Mouse (Mus musculus): ENCODE measurements around the gene Dhrs3. TPM values are rescaled to one million over a fixed set of nuclear protein-coding genes. Genes with fewer than 3 reads are reported as not detected.

Dhrs3 gene
- polyA plus RNA-seq, 1 experiment from 2014 or later = 36.5 TPM

DNA sequence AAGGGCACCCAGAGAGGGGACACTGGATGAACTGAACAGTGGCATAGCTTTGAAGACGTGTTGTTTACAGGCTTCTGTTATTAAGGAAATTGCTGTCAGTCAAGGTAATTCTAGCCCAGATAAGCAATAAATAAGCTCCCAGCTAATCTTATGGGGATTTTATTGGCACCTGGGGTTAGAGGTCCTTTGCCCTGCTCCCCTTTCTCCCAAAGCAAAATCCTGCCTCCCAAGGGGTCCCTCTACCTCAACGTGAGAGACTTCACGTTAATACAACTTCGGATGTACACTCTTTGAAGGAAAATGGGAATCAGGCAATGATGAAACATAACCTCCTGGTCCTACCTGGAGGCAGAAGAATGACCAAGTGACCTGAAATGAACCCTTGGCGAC, 889 bp upstream of the Dhrs3 start:
- H3K9ac ChIP-seq = peak overlapping the region; percentile 58; the same call in 1 of the 2 replicates
- H3K4me2 ChIP-seq = peak overlapping the region; percentile 90
- DNase-seq (no peak), ATAC-seq (ENCODE audit: insufficient read depth) (no peak)
- no peaks in the 10 kb centered on the region; the same call in 1 of the 2 replicates for H3K4me1 ChIP-seq (ENCODE audit: insufficient read depth)
- peak overlapping the region; percentile 78; the same call in 1 of the 2 replicates for H3K27ac ChIP-seq (ENCODE audit: low read depth)
- WGBS = 20% methylated on average over 5 of the region's 5 CpGs
- H3K27me3 ChIP-seq (ENCODE audit: insufficient read depth, low read length) = peaks cover 3% of the 10 kb centered on the region; the same call in 1 of the 2 replicates
- peak overlapping the region; percentile 58 for H3K4me3 ChIP-seq (ENCODE audit: low read depth, low read length)
- no peaks in the 10 kb centered on the region for H3K36me3 ChIP-seq (ENCODE audit: insufficient read depth)
- H3K9me3 ChIP-seq (ENCODE audit: low read depth, low read length) = no peaks in the 10 kb centered on the region
- TF ChIP-seq CTCF (IDR thresholded peaks at IDR 0.05; ENCODE audit: low read depth) = no peak

GRCm38 (mm10) chr4:144892937-144893272, 278 bp downstream of the Dhrs3 start:
- Histone ChIP-seq H3K4me1 (ENCODE audit: insufficient read depth) (no peaks in the 10 kb centered on the region; the same call in 1 of the 2 replicates), H3K9ac (peak overlapping the region; percentile 58), H3K4me3 (ENCODE audit: low read depth, low read length) (peak overlapping the region; percentile 58), H3K27ac (ENCODE audit: low read depth) (peak overlapping the region; percentile 78; the same call in 1 of the 2 replicates), H3K27me3 (ENCODE audit: insufficient read depth, low read length) (peaks cover 3% of the 10 kb centered on the region; the same call in 1 of the 2 replicates), H3K9me3 (ENCODE audit: low read depth, low read length) (no peaks in the 10 kb centered on the region), H3K4me2 (peak overlapping the region; percentile 90), H3K36me3 (ENCODE audit: insufficient read depth) (no peaks in the 10 kb centered on the region)
- no peak for ATAC-seq (ENCODE audit: insufficient read depth)
- DNase-seq = no peak
- under 1% methylated on average over 12 of the region's 12 CpGs for WGBS
- TF ChIP-seq CTCF (IDR thresholded peaks at IDR 0.05; ENCODE audit: low read depth) = no peak

DNA sequence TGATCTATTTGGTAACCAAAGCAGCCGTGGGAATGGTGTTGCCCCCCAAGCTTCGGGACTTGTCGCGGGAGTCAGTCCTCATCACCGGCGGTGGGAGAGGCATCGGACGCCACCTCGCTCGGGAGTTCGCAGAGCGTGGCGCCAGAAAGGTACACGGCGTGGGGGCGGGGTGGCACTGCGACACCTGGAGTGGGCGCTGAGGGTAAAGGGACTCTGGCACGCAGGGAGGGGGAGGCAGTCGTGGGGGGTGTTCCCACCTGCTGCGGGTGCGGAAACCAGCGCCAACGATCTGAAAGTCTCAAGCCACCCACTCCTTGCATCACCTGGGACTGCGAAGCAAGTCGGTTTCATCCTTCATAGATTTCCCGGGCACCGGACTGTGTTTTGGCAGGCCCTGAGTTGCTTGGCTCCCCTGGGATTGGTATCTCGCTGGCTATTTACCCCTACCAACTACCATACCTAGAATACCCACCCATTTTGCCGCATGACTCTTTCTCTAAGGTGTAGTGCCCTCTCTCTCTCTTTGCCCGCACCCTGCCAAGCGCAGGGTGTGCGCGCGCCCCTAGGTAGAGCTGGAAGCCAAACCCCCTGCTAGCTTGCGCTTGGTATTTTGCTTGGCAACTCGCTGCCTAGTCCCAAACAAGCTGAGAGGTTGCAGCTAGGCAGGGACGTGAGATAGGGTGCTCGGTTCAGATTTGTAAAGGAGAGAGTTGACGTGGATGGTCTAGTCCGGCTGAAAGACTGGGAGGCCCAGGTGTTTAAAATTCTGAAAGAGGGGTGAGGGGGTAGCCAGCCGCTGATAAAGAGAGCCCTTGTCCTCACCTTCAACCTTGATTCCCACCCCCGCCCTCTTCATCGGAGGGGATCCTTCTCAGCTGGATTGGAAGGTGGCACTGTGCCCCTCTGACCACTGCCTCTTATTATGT, 1.2 kb downstream of the Dhrs3 start:
- H3K4me3 ChIP-seq (ENCODE audit: low read depth, low read length) = peak overlapping the region; percentile 58
- H3K4me1 ChIP-seq (ENCODE audit: insufficient read depth) = no peaks in the 10 kb centered on the region; the same call in 1 of the 2 replicates
- peak overlapping the region; percentile 58 for H3K9ac ChIP-seq
- DNase-seq (peak; percentile 46), ATAC-seq (ENCODE audit: insufficient read depth) (no peak)
- H3K36me3 ChIP-seq (ENCODE audit: insufficient read depth) = no peaks in the 10 kb centered on the region
- H3K27ac ChIP-seq (ENCODE audit: low read depth) = peak overlapping the region; percentile 78
- peaks cover 3% of the 10 kb centered on the region; the same call in 1 of the 2 replicates for H3K27me3 ChIP-seq (ENCODE audit: insufficient read depth, low read length)
- peak overlapping the region; percentile 90 for H3K4me2 ChIP-seq
- WGBS = under 1% methylated on average over 44 of the region's 44 CpGs
- no peaks in the 10 kb centered on the region for H3K9me3 ChIP-seq (ENCODE audit: low read depth, low read length)
- TF ChIP-seq CTCF (IDR thresholded peaks at IDR 0.05; ENCODE audit: low read depth) = no peak

GRCm38 (mm10) chr4:144894487-144895210, 2.0 kb downstream of the Dhrs3 start:
- Histone ChIP-seq H3K9ac (peak overlapping the region; percentile 58), H3K4me3 (ENCODE audit: low read depth, low read length) (peak overlapping the region; percentile 58), H3K36me3 (ENCODE audit: insufficient read depth) (0 out of 2 replicates have a peak, but pooled peaks cover under 1% of the 10 kb centered on the region), H3K27ac (ENCODE audit: low read depth) (peak overlapping the region; percentile 78), H3K4me1 (ENCODE audit: insufficient read depth) (no peaks in the 10 kb centered on the region; the same call in 1 of the 2 replicates), H3K9me3 (ENCODE audit: low read depth, low read length) (no peaks in the 10 kb centered on the region), H3K27me3 (ENCODE audit: insufficient read depth, low read length) (peaks cover 3% of the 10 kb centered on the region; the same call in 1 of the 2 replicates), H3K4me2 (peak overlapping the region; percentile 90)
- peak; percentile 80 for DNase-seq
- 2% methylated on average over 11 of the region's 11 CpGs for WGBS
- TF ChIP-seq CTCF (IDR thresholded peaks at IDR 0.05; ENCODE audit: low read depth) = no peak
- peak; percentile 61 for ATAC-seq (ENCODE audit: insufficient read depth)

GRCm38 (mm10) chr4:144895211-144895590, 2.6 kb downstream of the Dhrs3 start:
- TF ChIP-seq CTCF (IDR thresholded peaks at IDR 0.05; ENCODE audit: low read depth) = no peak
- H3K4me1 ChIP-seq (ENCODE audit: insufficient read depth) = no peaks in the 10 kb centered on the region; the same call in 1 of the 2 replicates
- no peaks in the 10 kb centered on the region for H3K9me3 ChIP-seq (ENCODE audit: low read depth, low read length)
- H3K9ac ChIP-seq = peak overlapping the region; percentile 58
- H3K4me2 ChIP-seq = peak overlapping the region; percentile 90
- ATAC-seq (ENCODE audit: insufficient read depth) = peak; percentile 37
- peak overlapping the region; percentile 58 for H3K4me3 ChIP-seq (ENCODE audit: low read depth, low read length)
- H3K27me3 ChIP-seq (ENCODE audit: insufficient read depth, low read length) = peaks cover 3% of the 10 kb centered on the region; the same call in 1 of the 2 replicates
- DNase-seq = peak; percentile 83
- H3K27ac ChIP-seq (ENCODE audit: low read depth) = peak overlapping the region; percentile 78
- H3K36me3 ChIP-seq (ENCODE audit: insufficient read depth) = 0 out of 2 replicates have a peak, but pooled peaks cover 4% of the 10 kb centered on the region
- WGBS = 13% methylated on average over 2 of the region's 2 CpGs

DNA sequence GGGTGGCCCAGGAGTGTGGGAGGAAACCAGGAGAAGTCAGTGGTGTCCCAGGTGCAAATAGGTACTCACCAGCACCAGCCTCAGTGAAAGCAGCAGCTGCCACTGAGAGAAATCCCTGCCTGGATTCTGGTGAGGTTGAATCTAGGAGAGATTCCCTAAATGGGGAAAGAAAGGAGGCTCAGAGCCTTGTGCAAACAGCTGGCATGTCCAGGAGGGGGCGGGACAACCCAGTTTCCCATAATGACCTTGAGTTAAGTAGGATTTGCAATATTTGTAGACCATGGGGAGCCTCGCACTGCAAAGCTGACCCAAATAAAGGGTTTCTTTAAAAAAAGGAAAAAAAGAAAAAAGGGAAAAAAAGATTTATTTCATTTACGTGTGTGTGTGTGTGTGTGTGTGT, 3.7 kb downstream of the Dhrs3 start:
- H3K4me2 ChIP-seq = peak overlapping the region; percentile 90; the same call in 1 of the 2 replicates
- ATAC-seq (ENCODE audit: insufficient read depth) (no peak), DNase-seq (peak; percentile 75)
- peak; percentile 54 for TF ChIP-seq CTCF (IDR thresholded peaks at IDR 0.05; ENCODE audit: low read depth)
- H3K4me3 ChIP-seq (ENCODE audit: low read depth, low read length) = no peak overlapping the region
- H3K9me3 ChIP-seq (ENCODE audit: low read depth, low read length) = no peaks in the 10 kb centered on the region
- peaks cover 3% of the 10 kb centered on the region; the same call in 1 of the 2 replicates for H3K27me3 ChIP-seq (ENCODE audit: insufficient read depth, low read length)
- peak overlapping the region; percentile 37; the same call in 1 of the 2 replicates for H3K27ac ChIP-seq (ENCODE audit: low read depth)
- H3K9ac ChIP-seq = no peak overlapping the region
- H3K36me3 ChIP-seq (ENCODE audit: insufficient read depth) = 0 out of 2 replicates have a peak, but pooled peaks cover 4% of the 10 kb centered on the region
- H3K4me1 ChIP-seq (ENCODE audit: insufficient read depth) = no peaks in the 10 kb centered on the region; the same call in 1 of the 2 replicates
- WGBS = 45% methylated on average over 3 of the region's 3 CpGs

All from lung, embryonic 14.5 days (tissue).